ENCODE assay signal across 7 mouse cellular contexts in genomic region chr5:35530442-35530841, GRCm38 (mm10). TPM values are rescaled to one million over a fixed set of nuclear protein-coding genes. Genes with fewer than 3 reads are reported as not detected.
A peak's percentile ranks its signal among the peaks of the same experiment; 100 is the strongest.
DNase-seq lines count a peak whose midpoint lies in the region; ATAC-seq and TF ChIP-seq lines count a peak whose summit lies in the region.

No protein-coding gene starts in this region.

- no peak overlapping the region for H3K9ac ChIP-seq in kidney, embryonic 16.5 days (replicated peaks; ENCODE audit: low read length)
- no peak overlapping the region for H3K9ac ChIP-seq in embryonic facial prominence, embryonic 11.5 days (replicated peaks; ENCODE audit: low read length)

- H3K79me3 ChIP-seq in C2C12 (ENCODE audit: low read depth) = no peaks in the 10 kb centered on the region

- H3K9me3 ChIP-seq in kidney, embryonic 16.5 days (ENCODE audit: low read length) = no peaks in the 10 kb centered on the region
- no peaks in the 10 kb centered on the region for H3K9me3 ChIP-seq in embryonic facial prominence, embryonic 11.5 days (replicated peaks; ENCODE audit: control insufficient read depth, low read length)

- DNase-seq in kidney, adult 18-20 months = peak; percentile 29
- DNase-seq in NIH3T3 (ENCODE audit: low read depth) = peak; percentile 69
- DNase-seq in embryonic facial prominence, embryonic 11.5 days (ENCODE audit: low spot score) = peak; percentile 77
- peak; percentile 42 to 70 for DNase-seq in layer of hippocampus, postnatal 25 days (ENCODE audit: extremely low spot score in 1 of 2, low spot score in 1 of 2)
- DNase-seq in retina, adult 2 months (ENCODE audit: low read depth, low spot score) = peak; percentile 28

- H3K36me3 ChIP-seq in kidney, embryonic 16.5 days (ENCODE audit: insufficient read depth, low read length) = no peaks in the 10 kb centered on the region
- no peaks in the 10 kb centered on the region for H3K36me3 ChIP-seq in C2C12 (ENCODE audit: control insufficient read depth, insufficient read depth)
- H3K36me3 ChIP-seq in embryonic facial prominence, embryonic 11.5 days (replicated peaks; ENCODE audit: control insufficient read depth, insufficient read depth, low read depth, low read length) = no peaks in the 10 kb centered on the region

- no peak for ATAC-seq in kidney, embryonic 16.5 days (ENCODE audit: low FRiP score, low TSS enrichment)
- ATAC-seq in embryonic facial prominence, embryonic 11.5 days (replicated peaks; ENCODE audit: insufficient number of reproducible peaks, low FRiP score, low TSS enrichment, low read depth) = no peak

- H3K4me1 ChIP-seq in kidney, embryonic 16.5 days (ENCODE audit: insufficient read depth, low read length) = peaks cover 11% of the 10 kb centered on the region
- no peaks in the 10 kb centered on the region; the same call in 1 of the 2 replicates for H3K4me1 ChIP-seq in embryonic facial prominence, embryonic 11.5 days (ENCODE audit: control insufficient read depth, insufficient read depth, low read length)

- no peak overlapping the region for H3K27ac ChIP-seq in kidney, embryonic 16.5 days (ENCODE audit: low read length)
- H3K27ac ChIP-seq in embryonic facial prominence, embryonic 11.5 days (replicated peaks; ENCODE audit: low read depth, low read length) = no peak overlapping the region

- no peak overlapping the region for H3ac ChIP-seq in C2C12 (ENCODE audit: control insufficient read depth, insufficient read length, low read depth)

- 0 out of 2 replicates have a peak, but pooled peaks cover 3% of the 10 kb centered on the region for H3K27me3 ChIP-seq in kidney, embryonic 16.5 days (ENCODE audit: insufficient read depth, low read length)
- H3K27me3 ChIP-seq in C2C12 (ENCODE audit: control insufficient read depth, insufficient read depth, insufficient read length) = peaks cover 22% of the 10 kb centered on the region
- H3K27me3 ChIP-seq in embryonic facial prominence, embryonic 11.5 days (ENCODE audit: control insufficient read depth, insufficient read depth, low read length) = no peaks in the 10 kb centered on the region

- 15% methylated on average over 4 of the region's 4 CpGs for WGBS in kidney, embryonic 16.5 days
- WGBS in embryonic facial prominence, embryonic 11.5 days = 14% methylated on average over 4 of the region's 4 CpGs

- no peak overlapping the region for H3K4me3 ChIP-seq in kidney, embryonic 16.5 days (ENCODE audit: low read length)
- no peak overlapping the region for H3K4me3 ChIP-seq in C2C12 (ENCODE audit: insufficient read depth, poor library complexity, severe bottlenecking)
- no peak overlapping the region for H3K4me3 ChIP-seq in embryonic facial prominence, embryonic 11.5 days (ENCODE audit: low read depth, low read length)

- H3K79me2 ChIP-seq in C2C12 (ENCODE audit: control insufficient read depth, insufficient read depth) = no peaks in the 10 kb centered on the region

- TF ChIP-seq CTCF in C2C12 (IDR thresholded peaks at IDR 0.05; ENCODE audit: control insufficient read depth, insufficient read depth, insufficient read length) = peak; percentile 72

- no peak overlapping the region for H3K4me2 ChIP-seq in kidney, embryonic 16.5 days (replicated peaks; ENCODE audit: low read depth, low read length)
- H3K4me2 ChIP-seq in embryonic facial prominence, embryonic 11.5 days (ENCODE audit: low read depth, low read length) = no peak overlapping the region

TF ChIP-seq in C2C12, 6 proteins besides CTCF, POLR2A, EP300 and RAD21:
- TF ChIP-seq FOSL1 (IDR thresholded peaks at IDR 0.05; ENCODE audit: insufficient read depth, low read length, poor library complexity, severe bottlenecking) = no peak
- no peak for TF ChIP-seq MYOG (IDR thresholded peaks at IDR 0.05; ENCODE audit: control insufficient read depth, extremely low read depth, insufficient read length)
- no peak for TF ChIP-seq USF1 (IDR thresholded peaks at IDR 0.05; ENCODE audit: low read depth)
- TF ChIP-seq MYOD1 (IDR thresholded peaks at IDR 0.05; ENCODE audit: control insufficient read depth, insufficient read length, low read depth) = no peak
TF ChIP-seq in C2C12: peak in this region for 0.

RNA-seq across cellular contexts. Expression of gene Cpz, which starts 4.9 kb away (rescaled TPM):
- polyA plus RNA-seq in kidney, embryonic 16.5 days (2015; fragmentation: Nextera tagmentation; extraction: Ambion mirVana) = 6.9 and 7.7 TPM in 2 replicates
- 0.77 TPM for polyA plus RNA-seq in C2C12 (2012; fragmentation: generic; extraction: Trizol)
- 3.6 and 6.0 TPM in 2 replicates for polyA plus RNA-seq in embryonic facial prominence, embryonic 11.5 days (2014; fragmentation: Nextera tagmentation; extraction: Ambion mirVana)
- under 1 TPM; 0.26 to 0.34 TPM for total RNA-seq in layer of hippocampus, postnatal 25 days (2021)

RNA-seq across cellular contexts. Expression of gene Trmt44, which starts 44.4 kb away (rescaled TPM):
- polyA plus RNA-seq in kidney, embryonic 16.5 days (2015; fragmentation: Nextera tagmentation; extraction: Ambion mirVana) = 9.4 and 9.5 TPM in 2 replicates
- polyA plus RNA-seq in C2C12 (2012; fragmentation: generic; extraction: Trizol) = 6.8 TPM
- polyA plus RNA-seq in embryonic facial prominence, embryonic 11.5 days (2014; fragmentation: Nextera tagmentation; extraction: Ambion mirVana) = 6.9 and 7.9 TPM in 2 replicates
- 1 to 10 TPM; 6.1 to 7.1 TPM for total RNA-seq in layer of hippocampus, postnatal 25 days (2021)

RNA-seq across cellular contexts. Expression of gene Acox3, which starts 52.4 kb away (rescaled TPM):
- polyA plus RNA-seq in kidney, embryonic 16.5 days (2015; fragmentation: Nextera tagmentation; extraction: Ambion mirVana) = 14.4 and 16.6 TPM in 2 replicates
- 8.6 TPM for polyA plus RNA-seq in C2C12 (2012; fragmentation: generic; extraction: Trizol)
- 10.5 and 10.9 TPM in 2 replicates for polyA plus RNA-seq in embryonic facial prominence, embryonic 11.5 days (2014; fragmentation: Nextera tagmentation; extraction: Ambion mirVana)
- 10 to 100 TPM; 25.2 to 32.2 TPM for total RNA-seq in layer of hippocampus, postnatal 25 days (2021)
